Mouse (Mus musculus): ENCODE measurements around the gene Nktr. TPM values are rescaled to one million over a fixed set of nuclear protein-coding genes. Genes with fewer than 3 reads are reported as not detected.

Gene Nktr
- total and polyA plus RNA-seq, 3 experiments = 32.4 to 70.7 (median 34.3) TPM

- Histone ChIP-seq H3K4me1 (ENCODE audit: control insufficient read depth in 1 of 2, insufficient read depth in 2 of 2, low read length in 2 of 2) (peaks cover 15 to 40% of the 10 kb centered on the region in 2 experiments), H3K4me3 (ENCODE audit: control insufficient read depth in 1 of 2, insufficient read depth in 1 of 2, low read depth in 2 of 2, low read length in 2 of 2) (peak overlapping the region; percentile 45 to 49), H3K27me3 (ENCODE audit: control insufficient read depth in 1 of 2, insufficient read depth in 2 of 2, low read length in 2 of 2) (no peaks in the 10 kb centered on the region), H3K27ac (ENCODE audit: control insufficient read depth, low read depth, low read length) (peak overlapping the region; percentile 82), H3K9me3 (replicated peaks; ENCODE audit: insufficient read depth, low read length) (no peaks in the 10 kb centered on the region), H3K36me3 (ENCODE audit: control insufficient read depth in 1 of 2, insufficient read depth in 2 of 2, low read length in 2 of 2) (peaks cover 1 to 30% of the 10 kb centered on the region in 2 experiments; a peak in 3 of 4 replicates), H3K79me2 (ENCODE audit: control insufficient read depth, insufficient read depth, low read length, poor library complexity) (peaks cover 17% of the 10 kb centered on the region), H3K9ac (ENCODE audit: control insufficient read depth, low read depth, low read length, poor library complexity, severe bottlenecking) (peak overlapping the region; percentile 59)
- TF ChIP-seq MYB (IDR thresholded peaks at IDR 0.05; ENCODE audit: low read depth, low read length) = peak; percentile 40; the same call in 1 of the 2 replicates
- 0 out of 2 replicates have a peak, but pooled peaks have one; percentile 33 for TF ChIP-seq MXI1 (IDR thresholded peaks at IDR 0.05; ENCODE audit: low read depth, low read length)
- no peak for TF ChIP-seq SMC3 (IDR thresholded peaks at IDR 0.05; ENCODE audit: low read depth, low read length)
- no peak for TF ChIP-seq UBTF (IDR thresholded peaks at IDR 0.05; ENCODE audit: borderline replicate concordance, insufficient read depth, low read depth, low read length)
- no peak for TF ChIP-seq CHD1 (IDR thresholded peaks at IDR 0.05; ENCODE audit: low read depth, low read length)
- no peak for TF ChIP-seq MAX (IDR thresholded peaks at IDR 0.05; ENCODE audit: low read length)
- peak; percentile 70 for TF ChIP-seq ETS1 (IDR thresholded peaks at IDR 0.05; ENCODE audit: low read depth, low read length)
- TF ChIP-seq GATA1 (IDR thresholded peaks at IDR 0.05; ENCODE audit: low read depth, low read length) = peak; percentile 66; the same call in 1 of the 2 replicates
- TF ChIP-seq POLR2A (IDR thresholded peaks at IDR 0.05; ENCODE audit: control insufficient read depth in 1 of 2, insufficient read depth in 1 of 2, low read depth in 1 of 2, low read length in 2 of 2, poor library complexity in 1 of 2) = no peak
- TF ChIP-seq NRF1 (IDR thresholded peaks at IDR 0.05; ENCODE audit: insufficient read depth, low read depth, low read length, poor library complexity, severe bottlenecking) = no peak
- TF ChIP-seq ZC3H11A (IDR thresholded peaks at IDR 0.05; ENCODE audit: low read depth, low read length) = no peak
- peak; percentile 32; the same call in 1 of the 2 replicates for TF ChIP-seq HCFC1 (IDR thresholded peaks at IDR 0.05; ENCODE audit: low read depth, low read length)
- 0 out of 2 replicates have a peak, but pooled peaks have one; percentile 37 for TF ChIP-seq BHLHE40 (IDR thresholded peaks at IDR 0.05; ENCODE audit: borderline replicate concordance, low read depth, low read length)
- TF ChIP-seq USF2 (IDR thresholded peaks at IDR 0.05; ENCODE audit: borderline replicate concordance in 1 of 2, insufficient read depth in 1 of 2, low read depth in 1 of 2, low read length in 2 of 2) = no peak
- TF ChIP-seq SIN3A (IDR thresholded peaks at IDR 0.05; ENCODE audit: low read length) = peak; percentile 49; the same call in 1 of the 2 replicates
- no peak for TF ChIP-seq E2F4 (IDR thresholded peaks at IDR 0.05; ENCODE audit: borderline replicate concordance, low read depth, low read length)
- TF ChIP-seq ZNF384 (IDR thresholded peaks at IDR 0.05; ENCODE audit: low read depth, low read length) = no peak
- no peak; the same call in 1 of the 2 replicates for TF ChIP-seq TAL1 (IDR thresholded peaks at IDR 0.05; ENCODE audit: low read length)
- TF ChIP-seq MAZ (IDR thresholded peaks at IDR 0.05; ENCODE audit: low read depth, low read length) = no peak
- TF ChIP-seq NELFE (IDR thresholded peaks at IDR 0.05; ENCODE audit: low read depth, low read length) = no peak
- TF ChIP-seq POLR2AphosphoS5 (IDR thresholded peaks at IDR 0.05; ENCODE audit: borderline replicate concordance, low read depth, low read length) = no peak
- peak; percentile 24; the same call in 1 of the 2 replicates for TF ChIP-seq CHD2 (IDR thresholded peaks at IDR 0.05; ENCODE audit: low read length)
- TF ChIP-seq EP300 (IDR thresholded peaks at IDR 0.05; ENCODE audit: low read depth in 1 of 2, low read length in 2 of 2) = peak; percentile 79 to 86
- peak; percentile 66; the same call in 1 of the 2 replicates for TF ChIP-seq TCF12 (IDR thresholded peaks at IDR 0.05; ENCODE audit: low read depth, low read length)
- TF ChIP-seq CTCF (IDR thresholded peaks at IDR 0.05 in 2 of 3, conservative IDR thresholded peaks at IDR 0.05 in 1 of 3; ENCODE audit: control insufficient read depth in 1 of 3, insufficient read depth in 1 of 3, low read depth in 2 of 3, low read length in 3 of 3, poor library complexity in 1 of 3, severe bottlenecking in 1 of 3) = 0 out of 6 replicates have a peak, but pooled peaks of 1 of the 3 experiments have one; percentile 11
- DNase-seq (ENCODE audit: low read depth, low spot score) = peak; percentile 82
Measured at GRCm38 (mm10) chr9:121708506-121709486, 10.2 kb upstream of the Nktr start.

Data from MEL (cell line).